Mouse (Mus musculus) heart, adult 2 months (tissue): ENCODE results near the gene Fbxo7. TPM values are rescaled to one million over a fixed set of nuclear protein-coding genes. Genes with fewer than 3 reads are reported as not detected.
A peak's percentile ranks its signal among the peaks of the same experiment; 100 is the strongest.

Experiments used
- DNase-seq, 2 experiments: peaks; one replicate each; pipeline ENCODE4 v3.0.0; 2021
- H3K27ac ChIP-seq: fragments of 200-600 bp; 2 replicates; pipeline ENCODE4 v1.8.1; 2022
- H3K27me3 ChIP-seq: fragments of 200-500 bp; 2 replicates; pipeline ENCODE4 v1.6.1; 2012; ENCODE audit warnings: mild to moderate bottlenecking, low read length, inconsistent platforms, mixed read lengths; ENCODE audit not compliant: control insufficient read depth, insufficient read depth
- H3K36me3 ChIP-seq: fragments of 200-500 bp; 2 replicates; pipeline ENCODE4 v1.6.1; 2012; ENCODE audit warnings: low read length, inconsistent platforms; ENCODE audit not compliant: control insufficient read depth, insufficient read depth
- H3K4me1 ChIP-seq: fragments of 200-500 bp; 2 replicates; pipeline ENCODE4 v1.6.1; 2011; ENCODE audit warnings: low read length; ENCODE audit not compliant: control insufficient read depth, insufficient read depth
- H3K4me3 ChIP-seq: fragments of 200-600 bp; 2 replicates; pipeline ENCODE4 v1.8.1; 2022
- H3K79me2 ChIP-seq: fragments of 200-500 bp; replicated peaks from 2 replicates; pipeline ENCODE4 v1.6.1; 2012; ENCODE audit warnings: mild to moderate bottlenecking, inconsistent platforms, low read length, moderate library complexity, mixed read lengths; ENCODE audit not compliant: control insufficient read depth, insufficient read depth
- H3K9ac ChIP-seq: fragments of 200-500 bp; 2 replicates; pipeline ENCODE4 v1.6.1; 2012; ENCODE audit warnings: low read depth, mild to moderate bottlenecking, control low read depth, inconsistent platforms, low read length, mixed read lengths
- CTCF ChIP-seq: fragments of 200-600 bp; IDR thresholded peaks from 2 replicates; pipeline ENCODE4 v1.8.1; 2022; ENCODE audit warnings: antibody characterized with exemption, mild to moderate bottlenecking, moderate library complexity
- EP300 ChIP-seq: fragments of 200-500 bp; IDR thresholded peaks from 2 replicates; pipeline ENCODE4 v1.6.1; 2011; ENCODE audit warnings: low read depth, low read length, control low read depth; ENCODE audit not compliant: insufficient read depth
- POLR2A ChIP-seq: fragments of 200-500 bp; IDR thresholded peaks from 2 replicates; pipeline ENCODE4 v1.6.1; 2011; ENCODE audit warnings: mild to moderate bottlenecking, low read depth, low read length, control low read depth; ENCODE audit not compliant: insufficient read depth
- WGBS: fragments of 180-500 bp; shearing (Covaris S2); methylation state at CpG from one replicate; pipeline ENCODE4 v1.1.7; 2018; 5-methylcytosine and 5-hydroxymethylcytosine counted together
- intact Hi-C: fragments of 180-260 bp; cut with DNase I; formaldehyde crosslinking; loops from one replicate; pipeline ENCODE4 v1.15.1; 2025
- polyA plus RNA-seq: library from polyadenylated mRNA; depleted of rRNA; stranded (reverse); fragments of >200 nt; gene quantifications from 2 replicates; pipeline ENCODE4 v1.2.3, GENCODE M21; 2012; rRNA removed
- total RNA-seq, 2 experiments: library from RNA; stranded (reverse); gene quantifications; 2 replicates each; pipeline ENCODE4 v1.2.3; 2021

Fbxo7 gene
- total and polyA plus RNA-seq, 3 experiments: 13.2 to 16.7 (median 16.2) TPM

DNA sequence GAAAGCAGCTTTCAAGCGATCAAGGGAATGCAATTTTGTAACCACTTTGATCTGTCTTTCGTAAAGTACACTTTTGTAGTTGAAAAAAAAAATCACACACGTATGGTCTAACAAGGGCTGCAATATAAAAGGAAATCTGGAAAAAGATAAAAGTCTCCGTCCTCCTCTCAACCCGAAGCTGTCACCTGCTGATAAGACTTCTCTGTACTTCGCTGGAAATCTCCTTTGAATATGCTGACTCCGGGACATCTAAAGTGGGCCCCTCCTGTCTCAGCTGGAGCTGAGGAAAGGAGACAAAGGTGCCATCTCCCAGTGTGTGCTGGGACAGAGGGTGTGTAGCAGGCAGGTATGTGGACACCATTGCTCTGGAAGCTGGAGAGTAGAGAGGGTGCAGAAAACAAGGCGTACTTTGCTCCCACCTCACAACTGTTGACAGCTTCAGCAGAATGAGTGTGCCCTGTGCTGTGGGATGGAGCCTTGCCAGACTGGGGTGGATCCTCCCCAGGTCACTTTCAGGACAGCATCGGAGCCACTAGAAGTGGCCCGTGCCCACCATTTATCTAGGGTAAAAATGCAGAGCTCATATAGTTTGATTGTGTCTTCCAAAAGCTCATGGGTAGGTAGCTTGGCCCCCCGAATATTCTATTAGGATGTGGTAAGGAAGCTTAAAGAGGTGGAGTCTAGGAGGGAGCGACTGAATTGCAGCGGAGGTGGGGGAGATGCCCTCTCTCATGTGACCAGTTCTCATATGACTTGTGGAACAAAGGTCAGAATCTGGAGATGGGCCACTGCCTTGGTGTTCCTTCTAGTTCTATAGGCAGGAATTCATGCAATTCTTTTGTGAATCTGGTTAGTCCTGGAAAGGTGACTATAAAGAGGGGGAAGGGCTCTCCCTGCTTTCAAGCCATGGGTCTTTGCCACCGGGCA, 71.6 kb downstream of the Fbxo7 start:
- no peaks in the 10 kb centered on the region for H3K36me3 ChIP-seq
- 47% methylated on average over 14 of the region's 14 CpGs for WGBS
- H3K4me3 ChIP-seq: no peak overlapping the region
- peak in 1 of 2 experiments; percentile 28 for DNase-seq
- no peak overlapping the region for H3K27ac ChIP-seq
- TF ChIP-seq CTCF (no peak), EP300 (no peak), POLR2A (no peak)
- H3K9ac ChIP-seq: no peak overlapping the region
- no peaks in the 10 kb centered on the region for H3K27me3 ChIP-seq
- intact Hi-C loops: no loop called here
- H3K79me2 ChIP-seq: no peaks in the 10 kb centered on the region
- peaks cover 2% of the 10 kb centered on the region; the same call in 1 of the 2 replicates for H3K4me1 ChIP-seq

DNA sequence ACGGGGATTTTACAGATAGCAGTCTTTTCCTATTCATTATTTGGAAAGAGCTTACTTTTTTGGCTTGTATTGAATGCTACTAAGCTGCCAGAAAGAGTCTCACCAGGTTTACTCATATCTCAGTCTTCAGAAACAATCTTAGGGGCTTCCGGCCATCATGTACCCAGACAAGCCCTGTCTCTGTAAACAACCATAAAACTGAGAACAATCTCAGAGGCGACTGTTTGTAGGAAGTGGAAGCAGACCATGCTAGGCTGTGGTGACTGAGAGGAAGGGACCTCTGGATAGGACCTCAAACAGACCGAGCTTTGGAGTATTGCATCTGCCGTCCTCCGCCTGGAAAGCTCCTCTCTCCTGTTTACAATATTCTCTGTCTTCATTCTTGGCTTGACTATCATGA, 76.6 kb downstream of the Fbxo7 start:
- Histone ChIP-seq H3K79me2 (no peaks in the 10 kb centered on the region), H3K27ac (no peak overlapping the region), H3K9ac (no peak overlapping the region), H3K4me1 (peaks cover under 1% of the 10 kb centered on the region; the same call in 1 of the 2 replicates), H3K27me3 (no peaks in the 10 kb centered on the region), H3K4me3 (no peak overlapping the region), H3K36me3 (no peaks in the 10 kb centered on the region)
- TF ChIP-seq CTCF: no peak
- TF ChIP-seq POLR2A: no peak
- TF ChIP-seq EP300: no peak
- WGBS: 73% methylated on average over 6 of the region's 6 CpGs
- no peak for DNase-seq
- intact Hi-C loops: no loop called here

DNA sequence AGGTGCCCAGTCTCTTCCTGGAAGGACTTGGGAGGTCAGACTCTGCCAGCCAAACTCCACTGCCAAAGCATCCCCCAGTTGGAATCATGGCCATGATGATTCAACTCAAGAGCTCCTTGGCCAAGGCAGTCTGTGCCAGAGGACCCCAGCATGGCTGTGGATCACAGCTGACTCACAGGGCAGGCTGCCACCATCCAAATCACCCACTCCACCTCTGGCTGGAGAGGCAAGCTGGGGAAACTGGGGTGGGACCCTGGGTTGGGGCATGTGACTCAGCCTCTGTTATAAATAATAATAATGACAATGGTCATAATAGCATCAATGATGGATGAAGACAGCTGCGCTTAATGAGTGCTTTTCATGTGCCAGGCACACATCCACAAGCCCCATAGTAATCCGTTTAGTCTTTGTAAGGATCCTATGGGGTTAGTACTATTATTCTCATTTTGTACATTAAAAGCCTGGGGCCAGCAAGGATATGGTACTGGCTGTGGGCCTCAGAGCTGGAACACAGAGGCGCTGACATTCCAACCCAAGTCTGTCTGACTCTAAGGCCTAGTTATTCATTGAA, 78.6 kb downstream of the Fbxo7 start:
- H3K27me3 ChIP-seq: no peaks in the 10 kb centered on the region
- no peaks in the 10 kb centered on the region for H3K36me3 ChIP-seq
- H3K4me3 ChIP-seq: no peak overlapping the region
- TF ChIP-seq POLR2A (no peak), EP300 (no peak), CTCF (no peak)
- H3K9ac ChIP-seq: no peak overlapping the region
- WGBS: 67% methylated on average over 3 of the region's 3 CpGs
- intact Hi-C loops: no loop called here
- H3K79me2 ChIP-seq: no peaks in the 10 kb centered on the region
- peak; percentile 39 to 79 for DNase-seq
- no peaks in the 10 kb centered on the region; the same call in 1 of the 2 replicates for H3K4me1 ChIP-seq
- no peak overlapping the region for H3K27ac ChIP-seq

Other genes starting within 250 kb of the Fbxo7 start
- 10 to 100 TPM; 12.6 to 14.0 TPM for gene Pwp1, start 192.5 kb upstream of the Fbxo7 start, total RNA-seq
- gene Pwp1, start 192.5 kb upstream of the Fbxo7 start, polyA plus RNA-seq: 7.0 and 12.9 TPM in 2 replicates
- gene Prdm4, start 104.8 kb upstream of the Fbxo7 start, total RNA-seq: 10 to 100 TPM; 10.6 to 11.6 TPM
- gene Prdm4, start 104.8 kb upstream of the Fbxo7 start, polyA plus RNA-seq: 12.7 and 20.6 TPM in 2 replicates
- gene Ascl4, start 94.3 kb upstream of the Fbxo7 start, total RNA-seq: not detected
- not detected in 2 replicates for gene Ascl4, start 94.3 kb upstream of the Fbxo7 start, polyA plus RNA-seq
- gene Rtcb, start 64.1 kb upstream of the Fbxo7 start, total RNA-seq: 10 to 100 TPM; 70.0 to 76.7 TPM
- gene Rtcb, start 64.1 kb upstream of the Fbxo7 start, polyA plus RNA-seq: 38.8 and 69.8 TPM in 2 replicates
- not detected for gene Bpifc, start 10.1 kb upstream of the Fbxo7 start, total RNA-seq
- not detected in 2 replicates for gene Bpifc, start 10.1 kb upstream of the Fbxo7 start, polyA plus RNA-seq